Mouse (Mus musculus) MEL (cell line): ENCODE results near the gene Aqp8.

Source experiments
- CHD2 ChIP-seq: IDR thresholded peaks from 2 replicates; pipeline ENCODE4 v1.6.1; 2011; ENCODE audit warnings: low read length, improper control_type of control experiment
- CTCF ChIP-seq, 3 experiments: IDR thresholded peaks in 2 of 3; conservative IDR thresholded peaks in 1 of 3; 2 replicates each; pipeline ENCODE4 v1.5.1; 2011 to 2012; ENCODE audit warnings: low read length in 3 of 3, low read depth in 2 of 3, mild to moderate bottlenecking in 2 of 3, improper control_type of control experiment in 1 of 3, inconsistent platforms in 1 of 3, mixed read lengths in 1 of 3, moderate library complexity in 1 of 3; ENCODE audit not compliant: control insufficient read depth in 1 of 3, insufficient read depth in 1 of 3, poor library complexity in 1 of 3, severe bottlenecking in 1 of 3
- E2F4 ChIP-seq: IDR thresholded peaks from 2 replicates; pipeline ENCODE4 v1.6.1; 2011; ENCODE audit warnings: low read depth, low read length, improper control_type of control experiment, borderline replicate concordance
- EP300 ChIP-seq, 2 experiments: IDR thresholded peaks; 2 replicates each; pipeline ENCODE4 v1.6.1; 2011; ENCODE audit warnings: improper control_type of control experiment in 2 of 2, low read length in 2 of 2, low read depth in 1 of 2, mild to moderate bottlenecking in 1 of 2
- GABPA ChIP-seq: IDR thresholded peaks from 2 replicates; pipeline ENCODE4 v1.6.1; 2012; ENCODE audit warnings: low read depth, mild to moderate bottlenecking, inconsistent platforms, low read length, improper control_type of control experiment, moderate library complexity
- HCFC1 ChIP-seq: IDR thresholded peaks from 2 replicates; pipeline ENCODE4 v1.6.1; 2012; ENCODE audit warnings: low read depth, mild to moderate bottlenecking, inconsistent platforms, low read length, improper control_type of control experiment, moderate library complexity
- KAT2A ChIP-seq: conservative IDR thresholded peaks from 2 replicates; pipeline ENCODE4 v1.6.1; 2012; ENCODE audit warnings: low read depth, low read length, improper control_type of control experiment, inconsistent platforms
- MAX ChIP-seq: IDR thresholded peaks from 2 replicates; pipeline ENCODE4 v1.6.1; 2011; ENCODE audit warnings: low read length, improper control_type of control experiment
- MEF2A ChIP-seq: IDR thresholded peaks from 2 replicates; pipeline ENCODE4 v1.6.1; 2014; ENCODE audit warnings: low read depth, mild to moderate bottlenecking, inconsistent platforms, low read length, improper control_type of control experiment; ENCODE audit not compliant: poor library complexity, insufficient replicate concordance, severe bottlenecking; ENCODE audit errors: extremely low read depth
- NRF1 ChIP-seq: IDR thresholded peaks from 2 replicates; pipeline ENCODE4 v1.6.1; 2014; ENCODE audit warnings: low read depth, mild to moderate bottlenecking, inconsistent platforms, low read length, improper control_type of control experiment, moderate library complexity; ENCODE audit not compliant: poor library complexity, insufficient read depth, severe bottlenecking
- POLR2A ChIP-seq, 2 experiments: IDR thresholded peaks; 2 replicates each; pipeline ENCODE4 v1.6.1; 2011 to 2012; ENCODE audit warnings: low read length in 2 of 2, mild to moderate bottlenecking in 2 of 2, control low read depth in 1 of 2, improper control_type of control experiment in 1 of 2, low read depth in 1 of 2, moderate library complexity in 1 of 2; ENCODE audit not compliant: control insufficient read depth in 1 of 2, insufficient read depth in 1 of 2, poor library complexity in 1 of 2
- SIN3A ChIP-seq: IDR thresholded peaks from 2 replicates; pipeline ENCODE4 v1.6.1; 2012; ENCODE audit warnings: low read length, improper control_type of control experiment, inconsistent platforms
- USF2 ChIP-seq, 2 experiments: IDR thresholded peaks; 2 replicates each; pipeline ENCODE4 v1.6.1; 2011 to 2012; ENCODE audit warnings: improper control_type of control experiment in 2 of 2, low read length in 2 of 2, borderline replicate concordance in 1 of 2, inconsistent platforms in 1 of 2, low read depth in 1 of 2, mild to moderate bottlenecking in 1 of 2; ENCODE audit not compliant: insufficient read depth in 1 of 2

- TF ChIP-seq USF2 (IDR thresholded peaks at IDR 0.05; ENCODE audit: borderline replicate concordance in 1 of 2, insufficient read depth in 1 of 2, low read depth in 1 of 2, low read length in 2 of 2) = no peak
- no peak for TF ChIP-seq CTCF (IDR thresholded peaks at IDR 0.05 in 2 of 3, conservative IDR thresholded peaks at IDR 0.05 in 1 of 3; ENCODE audit: control insufficient read depth in 1 of 3, insufficient read depth in 1 of 3, low read depth in 2 of 3, low read length in 3 of 3, poor library complexity in 1 of 3, severe bottlenecking in 1 of 3)
- TF ChIP-seq POLR2A (IDR thresholded peaks at IDR 0.05; ENCODE audit: control insufficient read depth in 1 of 2, insufficient read depth in 1 of 2, low read depth in 1 of 2, low read length in 2 of 2, poor library complexity in 1 of 2) = no peak
- TF ChIP-seq GABPA = no peak
- TF ChIP-seq E2F4 = no peak
- no peak for TF ChIP-seq CHD2
- TF ChIP-seq KAT2A = no peak
- no peak for TF ChIP-seq HCFC1
- no peak for TF ChIP-seq NRF1
- TF ChIP-seq SIN3A = no peak
- TF ChIP-seq EP300 (IDR thresholded peaks at IDR 0.05; ENCODE audit: low read depth in 1 of 2, low read length in 2 of 2) = no peak
- TF ChIP-seq MEF2A = no peak
- TF ChIP-seq MAX = no peak
Observed at GRCm38 (mm10) chr7:123487703-123488102, 25.6 kb downstream of the Aqp8 start.
